Mouse (Mus musculus): ENCODE results near the gene Hsfy2. TPM values are rescaled to one million over a fixed set of nuclear protein-coding genes. Genes with fewer than 3 reads are reported as not detected.

The Hsfy2 gene
- polyA plus RNA-seq (2015; fragmentation: Nextera tagmentation; extraction: Ambion mirVana), result not detected in 2 replicates

- Histone ChIP-seq H3K4me1 (replicated peaks; ENCODE audit: control insufficient read depth, insufficient read depth, low read length) (no peaks in the 10 kb centered on the region), H3K27me3 (replicated peaks; ENCODE audit: control insufficient read depth, insufficient read depth, low read length) (no peaks in the 10 kb centered on the region), H3K27ac (ENCODE audit: low read depth, low read length) (no peak within 1 kb of the TSS), H3K4me2 (replicated peaks; ENCODE audit: low read depth) (no peak within 1 kb of the TSS), H3K4me3 (ENCODE audit: low read depth, low read length) (no peak within 1 kb of the TSS), H3K9me3 (ENCODE audit: control insufficient read depth) (no peaks in the 10 kb centered on the region), H3K36me3 (ENCODE audit: control insufficient read depth, insufficient read depth) (no peaks in the 10 kb centered on the region), H3K9ac (ENCODE audit: low read depth, low read length) (no peak within 1 kb of the TSS)
- WGBS, result 85% methylated on average over 2 of the region's 2 CpGs
- no peak for ATAC-seq
- no peak for TF ChIP-seq CTCF (IDR thresholded peaks at IDR 0.05; ENCODE audit: low read depth)
Measured at GRCm38 (mm10) chr1:56637335-56637734, at the start of gene Hsfy2. Gene Hsfy2, minus strand, starts transcription at chr1:56637435.

GRCm38 (mm10) chr1:56685053-56685557, 47.9 kb upstream of the Hsfy2 start:
- no peak for TF ChIP-seq CTCF (IDR thresholded peaks at IDR 0.05; ENCODE audit: low read depth)

GRCm38 (mm10) chr1:56684512-56684911, 47.3 kb upstream of the Hsfy2 start:
- Histone ChIP-seq H3K9ac (ENCODE audit: low read depth, low read length) (no peak overlapping the region), H3K4me2 (replicated peaks; ENCODE audit: low read depth) (no peak overlapping the region), H3K27me3 (replicated peaks; ENCODE audit: control insufficient read depth, insufficient read depth, low read length) (no peaks in the 10 kb centered on the region), H3K9me3 (ENCODE audit: control insufficient read depth) (no peaks in the 10 kb centered on the region), H3K36me3 (ENCODE audit: control insufficient read depth, insufficient read depth) (no peaks in the 10 kb centered on the region), H3K4me1 (replicated peaks; ENCODE audit: control insufficient read depth, insufficient read depth, low read length) (no peaks in the 10 kb centered on the region), H3K27ac (ENCODE audit: low read depth, low read length) (no peak overlapping the region), H3K4me3 (ENCODE audit: low read depth, low read length) (no peak overlapping the region)
- no peak for TF ChIP-seq CTCF (IDR thresholded peaks at IDR 0.05; ENCODE audit: low read depth)
- ATAC-seq, result no peak

More at GRCm38 (mm10) chr1:56685053-56685557, 47.9 kb upstream of the Hsfy2 start:
- Histone ChIP-seq H3K9ac (ENCODE audit: low read depth, low read length) (no peak overlapping the region), H3K27me3 (replicated peaks; ENCODE audit: control insufficient read depth, insufficient read depth, low read length) (no peaks in the 10 kb centered on the region), H3K4me2 (replicated peaks; ENCODE audit: low read depth) (no peak overlapping the region), H3K27ac (ENCODE audit: low read depth, low read length) (no peak overlapping the region), H3K4me3 (ENCODE audit: low read depth, low read length) (no peak overlapping the region), H3K9me3 (ENCODE audit: control insufficient read depth) (no peaks in the 10 kb centered on the region), H3K4me1 (replicated peaks; ENCODE audit: control insufficient read depth, insufficient read depth, low read length) (no peaks in the 10 kb centered on the region), H3K36me3 (ENCODE audit: control insufficient read depth, insufficient read depth) (no peaks in the 10 kb centered on the region)
- ATAC-seq, result no peak
- WGBS, result 91% methylated on average over 1 of the region's 1 CpGs

- H3K36me3 ChIP-seq (ENCODE audit: control insufficient read depth, insufficient read depth), result no peaks in the 10 kb centered on the region
- H3K4me1 ChIP-seq (replicated peaks; ENCODE audit: control insufficient read depth, insufficient read depth, low read length), result no peaks in the 10 kb centered on the region
- ATAC-seq, result no peak
- H3K27ac ChIP-seq (ENCODE audit: low read depth, low read length), result no peak overlapping the region
- WGBS, result 79% methylated on average over 2 of the region's 2 CpGs
- H3K27me3 ChIP-seq (replicated peaks; ENCODE audit: control insufficient read depth, insufficient read depth, low read length), result no peaks in the 10 kb centered on the region
- H3K4me2 ChIP-seq (replicated peaks; ENCODE audit: low read depth), result no peak overlapping the region
- H3K4me3 ChIP-seq (ENCODE audit: low read depth, low read length), result no peak overlapping the region
- no peak for TF ChIP-seq CTCF (IDR thresholded peaks at IDR 0.05; ENCODE audit: low read depth)
- no peaks in the 10 kb centered on the region for H3K9me3 ChIP-seq (ENCODE audit: control insufficient read depth)
- no peak overlapping the region for H3K9ac ChIP-seq (ENCODE audit: low read depth, low read length)
Measured at GRCm38 (mm10) chr1:56681258-56681657, 44.0 kb upstream of the Hsfy2 start.

- Histone ChIP-seq H3K36me3 (ENCODE audit: control insufficient read depth, insufficient read depth) (no peaks in the 10 kb centered on the region), H3K4me3 (ENCODE audit: low read depth, low read length) (no peak overlapping the region), H3K4me2 (replicated peaks; ENCODE audit: low read depth) (no peak overlapping the region), H3K27me3 (replicated peaks; ENCODE audit: control insufficient read depth, insufficient read depth, low read length) (no peaks in the 10 kb centered on the region), H3K9ac (ENCODE audit: low read depth, low read length) (no peak overlapping the region), H3K9me3 (ENCODE audit: control insufficient read depth) (no peaks in the 10 kb centered on the region), H3K4me1 (replicated peaks; ENCODE audit: control insufficient read depth, insufficient read depth, low read length) (no peaks in the 10 kb centered on the region), H3K27ac (ENCODE audit: low read depth, low read length) (no peak overlapping the region)
- no peak for ATAC-seq
- WGBS, result 52% methylated on average over 2 of the region's 2 CpGs
- TF ChIP-seq CTCF (IDR thresholded peaks at IDR 0.05; ENCODE audit: low read depth), result no peak
Measured at GRCm38 (mm10) chr1:56675253-56675652, 38.0 kb upstream of the Hsfy2 start.

- ATAC-seq, result no peak
- WGBS, result 81% methylated on average over 3 of the region's 3 CpGs
- TF ChIP-seq CTCF (IDR thresholded peaks at IDR 0.05; ENCODE audit: low read depth), result no peak
- H3K4me2 ChIP-seq (replicated peaks; ENCODE audit: low read depth), result no peak overlapping the region
- no peaks in the 10 kb centered on the region for H3K36me3 ChIP-seq (ENCODE audit: control insufficient read depth, insufficient read depth)
- no peaks in the 10 kb centered on the region for H3K4me1 ChIP-seq (replicated peaks; ENCODE audit: control insufficient read depth, insufficient read depth, low read length)
- no peaks in the 10 kb centered on the region for H3K27me3 ChIP-seq (replicated peaks; ENCODE audit: control insufficient read depth, insufficient read depth, low read length)
- no peak overlapping the region for H3K9ac ChIP-seq (ENCODE audit: low read depth, low read length)
- no peaks in the 10 kb centered on the region for H3K9me3 ChIP-seq (ENCODE audit: control insufficient read depth)
- no peak overlapping the region for H3K4me3 ChIP-seq (ENCODE audit: low read depth, low read length)
- no peak overlapping the region for H3K27ac ChIP-seq (ENCODE audit: low read depth, low read length)
Measured at GRCm38 (mm10) chr1:56674601-56675000, 37.4 kb upstream of the Hsfy2 start.

All from intestine, postnatal 0 days (tissue).